Mouse (Mus musculus) ES-E14 (cell line): ENCODE results near the gene Apobec3. TPM values are rescaled to one million over a fixed set of nuclear protein-coding genes. Genes with fewer than 3 reads are reported as not detected.

ENCODE experiments used
- DNase-seq: peaks from one replicate; pipeline ENCODE4 v3.0.0-alpha.2; 2013; ENCODE audit warnings: low read depth, low spot score
- H3K27ac ChIP-seq: 2 replicates; pipeline ENCODE4 v1.5.1; 2012; ENCODE audit warnings: low read depth, mild to moderate bottlenecking, low read length, moderate library complexity, mixed read lengths; ENCODE audit not compliant: poor library complexity, insufficient read depth, severe bottlenecking
- H3K36me3 ChIP-seq: 2 replicates; pipeline ENCODE4 v1.6.1; 2012; ENCODE audit warnings: mild to moderate bottlenecking, low read length, moderate library complexity, mixed read lengths; ENCODE audit not compliant: control insufficient read depth, poor library complexity, insufficient read depth, severe bottlenecking
- H3K4me1 ChIP-seq, 2 experiments: fragments of 150-350 bp in 1 of 2; sonication (generic) in 1 of 2; 2 replicates each; pipeline ENCODE4 v1.6.1; 2012; ENCODE audit warnings: low read length in 2 of 2, mild to moderate bottlenecking in 1 of 2, mixed read lengths in 1 of 2; ENCODE audit not compliant: control insufficient read depth in 2 of 2, insufficient read depth in 2 of 2, poor library complexity in 1 of 2
- H3K4me3 ChIP-seq, 2 experiments: fragments of 150-350 bp in 1 of 2; sonication (generic) in 1 of 2; 2 replicates each; pipeline ENCODE4 v1.5.1; 2012; ENCODE audit warnings: low read length in 2 of 2, low read depth in 1 of 2, mild to moderate bottlenecking in 1 of 2, mixed read lengths in 1 of 2; ENCODE audit not compliant: insufficient read depth in 1 of 2, poor library complexity in 1 of 2, severe bottlenecking in 1 of 2
- H3K9ac ChIP-seq: 2 replicates; pipeline ENCODE4 v1.6.1; 2012; ENCODE audit warnings: low read depth, mild to moderate bottlenecking, low read length, mixed read lengths; ENCODE audit not compliant: poor library complexity, insufficient read depth, severe bottlenecking
- H3K9me3 ChIP-seq: fragments of 150-350 bp; sonication (generic); 2 replicates; pipeline ENCODE4 v1.6.1; 2012; ENCODE audit warnings: low read depth, mild to moderate bottlenecking, low read length; ENCODE audit not compliant: control insufficient read depth, insufficient read depth
- CHD2 ChIP-seq: IDR thresholded peaks from 2 replicates; pipeline ENCODE4 v1.6.1; 2014; ENCODE audit warnings: mild to moderate bottlenecking, low read depth, low read length, inconsistent platforms
- HCFC1 ChIP-seq: IDR thresholded peaks from 2 replicates; pipeline ENCODE4 v1.6.1; 2012; ENCODE audit warnings: low read length, inconsistent platforms, borderline replicate concordance; ENCODE audit not compliant: insufficient read depth
- MAFK ChIP-seq: IDR thresholded peaks from 2 replicates; pipeline ENCODE4 v1.6.1; 2014; ENCODE audit warnings: mild to moderate bottlenecking, low read depth, low read length, inconsistent platforms; ENCODE audit not compliant: insufficient read depth
- ZC3H11A ChIP-seq: IDR thresholded peaks from 2 replicates; pipeline ENCODE4 v1.6.1; 2012; ENCODE audit warnings: low read depth, mild to moderate bottlenecking, inconsistent platforms, low read length, borderline replicate concordance
- ZNF384 ChIP-seq: IDR thresholded peaks from 2 replicates; pipeline ENCODE4 v1.6.1; 2012; ENCODE audit warnings: low read depth, low read length, inconsistent platforms
- in situ Hi-C, 2 experiments: fragments of 600-800 bp; cut with MboI; formaldehyde crosslinking; loops; one replicate each; pipeline ENCODE4 v1.15.1; 2025; ENCODE audit warnings: low sequenced_read_pairs in 2 of 2, inconsistent platforms in 1 of 2; ENCODE audit not compliant: unreplicated experiment in 2 of 2
- total RNA-seq: library from RNA; depleted of rRNA; stranded (reverse); fragments of 300-350 nt; gene quantifications from 2 replicates; pipeline ENCODE4 v1.2.3, GENCODE M21; 2012

Apobec3 gene
- total RNA-seq, 1 experiment, result 42.4 TPM

- H3K9me3 ChIP-seq, result no peaks in the 10 kb centered on the region
- in situ Hi-C loops, result loop anchor here in 1 of 2 experiments (10.0 kb wide), 1 partner anchor 125 kb away; no protein-coding TSS in a partner anchor
- no peak for TF ChIP-seq ZC3H11A
- TF ChIP-seq MAFK, result no peak
- TF ChIP-seq ZNF384, result no peak
- no peak for TF ChIP-seq HCFC1
- no peak for TF ChIP-seq CHD2
- H3K4me1 ChIP-seq, result peaks cover 9 to 16% of the 10 kb centered on the region in 2 experiments
- peak overlapping the region; percentile 60; the same call in 1 of the 2 replicates for H3K27ac ChIP-seq
- no peak for DNase-seq
- H3K4me3 ChIP-seq, result no peak overlapping the region; a peak in 1 of 4 replicates
- H3K9ac ChIP-seq, result peak overlapping the region; percentile 15; the same call in 1 of the 2 replicates
- H3K36me3 ChIP-seq, result no peaks in the 10 kb centered on the region
Measured at GRCm38 (mm10) chr15:79939913-79940312, 48.5 kb downstream of the Apobec3 start.

GRCm38 (mm10) chr15:79940932-79941331 is 49.5 kb downstream of the Apobec3 start:
- Histone ChIP-seq H3K9ac (peak overlapping the region; percentile 48; the same call in 1 of the 2 replicates), H3K36me3 (no peaks in the 10 kb centered on the region), H3K4me1 (peaks cover 5 to 20% of the 10 kb centered on the region in 2 experiments), H3K9me3 (no peaks in the 10 kb centered on the region), H3K27ac (peak overlapping the region; percentile 20; the same call in 1 of the 2 replicates), H3K4me3 (peak overlapping the region in 1 of 2 experiments; percentile 8; a peak in 1 of 4 replicates)
- in situ Hi-C loops, result loop anchor here in 1 of 2 experiments (10.0 kb wide), 1 partner anchor 124 kb away; no protein-coding TSS in a partner anchor
- DNase-seq, result peak; percentile 90
- no peak for TF ChIP-seq HCFC1
- TF ChIP-seq ZNF384, result 0 out of 2 replicates have a peak, but pooled peaks have one; percentile 42
- 0 out of 2 replicates have a peak, but pooled peaks have one; percentile 4 for TF ChIP-seq ZC3H11A

- Histone ChIP-seq H3K4me3 (no peak overlapping the region), H3K36me3 (no peaks in the 10 kb centered on the region), H3K27ac (peak overlapping the region; percentile 52; the same call in 1 of the 2 replicates), H3K9ac (peak overlapping the region; percentile 2; the same call in 1 of the 2 replicates), H3K4me1 (peaks cover 6 to 22% of the 10 kb centered on the region in 2 experiments; a peak in 3 of 4 replicates), H3K9me3 (no peaks in the 10 kb centered on the region)
- DNase-seq, result no peak
- TF ChIP-seq MAFK, result no peak
- TF ChIP-seq CHD2, result no peak
- no peak for TF ChIP-seq ZC3H11A
- no peak for TF ChIP-seq ZNF384
- TF ChIP-seq HCFC1, result no peak
- in situ Hi-C loops, result loop anchor here in 1 of 2 experiments (10.0 kb wide), 1 partner anchor 122 kb away; no protein-coding TSS in a partner anchor
Measured at GRCm38 (mm10) chr15:79942541-79942940, 51.1 kb downstream of the Apobec3 start.

GRCm38 (mm10) chr15:79943584-79943983 is 52.1 kb downstream of the Apobec3 start:
- no peak for DNase-seq
- no peaks in the 10 kb centered on the region for H3K36me3 ChIP-seq
- no peak overlapping the region; the same call in 1 of the 2 replicates for H3K27ac ChIP-seq
- no peaks in the 10 kb centered on the region for H3K9me3 ChIP-seq
- no peak overlapping the region for H3K9ac ChIP-seq
- in situ Hi-C loops, result loop anchor here in 1 of 2 experiments (10.0 kb wide), 1 partner anchor 121 kb away; no protein-coding TSS in a partner anchor
- no peak overlapping the region for H3K4me3 ChIP-seq
- peaks cover 6 to 24% of the 10 kb centered on the region in 2 experiments; a peak in 3 of 4 replicates for H3K4me1 ChIP-seq
- TF ChIP-seq MAFK, result no peak
- no peak for TF ChIP-seq ZNF384
- no peak for TF ChIP-seq ZC3H11A

- H3K9ac ChIP-seq, result no peak overlapping the region
- H3K9me3 ChIP-seq, result no peaks in the 10 kb centered on the region
- DNase-seq, result no peak
- peaks cover 3 to 27% of the 10 kb centered on the region in 2 experiments for H3K4me1 ChIP-seq
- TF ChIP-seq HCFC1 (no peak), ZC3H11A (no peak), MAFK (no peak), ZNF384 (no peak), CHD2 (no peak)
- peaks cover 5% of the 10 kb centered on the region; the same call in 1 of the 2 replicates for H3K36me3 ChIP-seq
- no peak overlapping the region for H3K4me3 ChIP-seq
- no peak overlapping the region; the same call in 1 of the 2 replicates for H3K27ac ChIP-seq
- in situ Hi-C loops, result loop anchor here in 1 of 2 experiments (10.0 kb wide), 1 partner anchor 120 kb away; no protein-coding TSS in a partner anchor
Measured at GRCm38 (mm10) chr15:79944948-79945347, 53.5 kb downstream of the Apobec3 start.
